Mouse (Mus musculus) C2C12 (cell line): ENCODE measurements around the gene Ttbk1. TPM values are rescaled to one million over a fixed set of nuclear protein-coding genes. Genes with fewer than 3 reads are reported as not detected.

Source experiments
- H3K27me3 ChIP-seq: one replicate; pipeline ENCODE4 v1.6.1; 2011; ENCODE audit not compliant: control insufficient read depth, insufficient read depth, insufficient read length
- H3K36me3 ChIP-seq: one replicate; pipeline ENCODE4 v1.6.1; 2011; ENCODE audit not compliant: control insufficient read depth, insufficient read depth
- H3K4me3 ChIP-seq: one replicate; pipeline ENCODE4 v1.5.1; 2011; ENCODE audit warnings: mild to moderate bottlenecking, control low read depth; ENCODE audit not compliant: poor library complexity, insufficient read depth, severe bottlenecking
- H3K79me2 ChIP-seq: one replicate; pipeline ENCODE4 v1.6.1; 2011; ENCODE audit not compliant: control insufficient read depth, insufficient read depth
- H3K79me3 ChIP-seq: one replicate; pipeline ENCODE4 v1.6.1; 2011; ENCODE audit warnings: low read depth, control low read depth
- H3ac ChIP-seq: one replicate; pipeline ENCODE3; 2011; ENCODE audit warnings: low read depth; ENCODE audit not compliant: control insufficient read depth, insufficient read length
- CEBPB ChIP-seq: IDR thresholded peaks from one replicate; pipeline ENCODE4 v1.6.1; 2011; ENCODE audit warnings: low read depth, mild to moderate bottlenecking, control low read depth, moderate library complexity
- CTCF ChIP-seq: IDR thresholded peaks from one replicate; pipeline ENCODE4 v1.5.1; 2011; ENCODE audit not compliant: control insufficient read depth, insufficient read depth, insufficient read length
- FOSL1 ChIP-seq: IDR thresholded peaks from one replicate; pipeline ENCODE4 v1.8.0; 2011; ENCODE audit warnings: mild to moderate bottlenecking, low read length; ENCODE audit not compliant: poor library complexity, insufficient read depth, severe bottlenecking
- MAX ChIP-seq: IDR thresholded peaks from one replicate; pipeline ENCODE4 v1.6.1; 2011; ENCODE audit warnings: mild to moderate bottlenecking, control low read depth
- MYOD1 ChIP-seq: IDR thresholded peaks from one replicate; pipeline ENCODE4 v1.6.1; 2011; ENCODE audit warnings: low read depth; ENCODE audit not compliant: control insufficient read depth, insufficient read length
- MYOG ChIP-seq: IDR thresholded peaks from one replicate; pipeline ENCODE4 v1.6.1; 2011; ENCODE audit not compliant: control insufficient read depth, insufficient read length; ENCODE audit errors: extremely low read depth
- USF1 ChIP-seq: IDR thresholded peaks from one replicate; pipeline ENCODE4 v1.6.1; 2011; ENCODE audit warnings: low read depth, mild to moderate bottlenecking, control low read depth, moderate library complexity
- polyA plus RNA-seq: library from polyadenylated mRNA; unstranded; fragments of >200 nt; fragmentation: generic; extraction: Trizol; gene quantifications from one replicate; pipeline ENCODE4 v1.2.1, GENCODE M21; 2012; ENCODE audit warnings: missing spikeins

Gene Ttbk1
- polyA plus RNA-seq, 1 experiment = 0.01 TPM

- TF ChIP-seq CEBPB (no peak), MYOG (no peak), CTCF (no peak), MYOD1 (no peak), USF1 (no peak), MAX (no peak), FOSL1 (no peak)
- Histone ChIP-seq H3K79me3 (no peaks in the 10 kb centered on the region), H3K36me3 (no peaks in the 10 kb centered on the region), H3K4me3 (no peak overlapping the region), H3K27me3 (peaks cover 77% of the 10 kb centered on the region), H3K79me2 (no peaks in the 10 kb centered on the region), H3ac (no peak overlapping the region)
These were observed 42.5 kb downstream of the Ttbk1 start for GRCm38 (mm10) chr17:46444839-46445579.

- Histone ChIP-seq H3K79me3 (no peaks in the 10 kb centered on the region), H3K27me3 (peaks cover 35% of the 10 kb centered on the region), H3K36me3 (no peaks in the 10 kb centered on the region), H3K79me2 (no peaks in the 10 kb centered on the region), H3ac (no peak overlapping the region), H3K4me3 (no peak overlapping the region)
- TF ChIP-seq MYOD1 = no peak
- TF ChIP-seq USF1 = no peak
- TF ChIP-seq MYOG = no peak
- TF ChIP-seq FOSL1 = no peak
- TF ChIP-seq CTCF = no peak
- no peak for TF ChIP-seq CEBPB
- no peak for TF ChIP-seq MAX
These were observed 48.3 kb downstream of the Ttbk1 start for GRCm38 (mm10) chr17:46439176-46439575.

GRCm38 (mm10) chr17:46438298-46438873 is 49.1 kb downstream of the Ttbk1 start, which contains the start of gene Slc22a7:
Gene Slc22a7, minus strand, starts transcription at chr17:46438457.
- no peak within 1 kb of the TSS for H3ac ChIP-seq
- TF ChIP-seq MYOG (no peak), FOSL1 (no peak), CEBPB (no peak), CTCF (no peak), MAX (no peak)
- H3K79me2 ChIP-seq = no peaks in the 10 kb centered on the region
- H3K4me3 ChIP-seq = no peak within 1 kb of the TSS
- peaks cover 32% of the 10 kb centered on the region for H3K27me3 ChIP-seq
- no peaks in the 10 kb centered on the region for H3K36me3 ChIP-seq
- no peaks in the 10 kb centered on the region for H3K79me3 ChIP-seq

- no peaks in the 10 kb centered on the region for H3K79me2 ChIP-seq
- TF ChIP-seq USF1 (no peak), CTCF (peak; percentile 69)
- no peaks in the 10 kb centered on the region for H3K79me3 ChIP-seq
- no peaks in the 10 kb centered on the region for H3K36me3 ChIP-seq
- H3K27me3 ChIP-seq = peaks cover 22% of the 10 kb centered on the region
- H3K4me3 ChIP-seq = no peak overlapping the region
- H3ac ChIP-seq = no peak overlapping the region
These were observed 50.7 kb downstream of the Ttbk1 start for GRCm38 (mm10) chr17:46436672-46437366.

GRCm38 (mm10) chr17:46433627-46434026 is 53.8 kb downstream of the Ttbk1 start:
- Histone ChIP-seq H3K4me3 (no peak overlapping the region), H3K36me3 (no peaks in the 10 kb centered on the region), H3ac (no peak overlapping the region), H3K79me3 (no peaks in the 10 kb centered on the region), H3K27me3 (peaks cover 32% of the 10 kb centered on the region), H3K79me2 (no peaks in the 10 kb centered on the region)
- TF ChIP-seq USF1 = no peak
- no peak for TF ChIP-seq MYOD1
- no peak for TF ChIP-seq CTCF
- TF ChIP-seq CEBPB = no peak
- no peak for TF ChIP-seq MYOG
- TF ChIP-seq FOSL1 = no peak
- TF ChIP-seq MAX = no peak
